Mouse (Mus musculus) left cerebral cortex, postnatal 14 days (tissue): ENCODE measurements around the gene Abcg1. TPM values are rescaled to one million over a fixed set of nuclear protein-coding genes. Genes with fewer than 3 reads are reported as not detected.

Experiments used
- DNase-seq, 2 experiments: peaks; one replicate each; pipeline ENCODE4 v3.0.0; 2021 to 2022; ENCODE audit warnings: low spot score in 2 of 2, mixed read lengths in 1 of 2
- intact Hi-C: fragments of 180-260 bp; cut with DNase I; formaldehyde crosslinking; loops from one replicate; pipeline ENCODE4 v1.15.1; 2025
- total RNA-seq, 2 experiments: library from RNA; stranded (reverse); gene quantifications; 2 replicates each; pipeline ENCODE4 v1.2.3; 2021

Gene Abcg1
- total RNA-seq, 2 experiments from 2014 or later, result 41.6 to 52.7 TPM

GRCm38 (mm10) chr17:31073273-31074052, 16.0 kb downstream of the Abcg1 start:
- intact Hi-C loops, result no loop called here
- DNase-seq, result peak; percentile 81 to 89

GRCm38 (mm10) chr17:31074053-31074590, 16.6 kb downstream of the Abcg1 start:
- intact Hi-C loops, result no loop called here
- DNase-seq, result no peak

- intact Hi-C loops, result no loop called here
- no peak for DNase-seq
Observed at GRCm38 (mm10) chr17:31074666-31075065, 17.2 kb downstream of the Abcg1 start.

- no peak for DNase-seq
- intact Hi-C loops, result no loop called here
Observed at GRCm38 (mm10) chr17:31075471-31075870, 18.0 kb downstream of the Abcg1 start.

- DNase-seq, result no peak
- intact Hi-C loops, result no loop called here
Observed at GRCm38 (mm10) chr17:31077561-31077960, 20.1 kb downstream of the Abcg1 start.

GRCm38 (mm10) chr17:31078581-31078980, 21.1 kb downstream of the Abcg1 start:
- intact Hi-C loops, result no loop called here
- no peak for DNase-seq

GRCm38 (mm10) chr17:31079078-31079840, 21.8 kb downstream of the Abcg1 start:
- intact Hi-C loops, result no loop called here
- no peak for DNase-seq

- intact Hi-C loops, result no loop called here
- DNase-seq, result no peak
Observed at GRCm38 (mm10) chr17:31082296-31083078, 25.0 kb downstream of the Abcg1 start.

GRCm38 (mm10) chr17:31085519-31085918, 28.0 kb downstream of the Abcg1 start:
- intact Hi-C loops, result no loop called here
- DNase-seq, result no peak

- intact Hi-C loops, result no loop called here
- DNase-seq, result no peak
Observed at GRCm38 (mm10) chr17:31086196-31086595, 28.7 kb downstream of the Abcg1 start.

- intact Hi-C loops, result no loop called here
- no peak for DNase-seq
Observed at GRCm38 (mm10) chr17:31088711-31089110, 31.2 kb downstream of the Abcg1 start.

GRCm38 (mm10) chr17:31089848-31090247, 32.4 kb downstream of the Abcg1 start:
- DNase-seq, result no peak
- intact Hi-C loops, result no loop called here

- no peak for DNase-seq
Observed at GRCm38 (mm10) chr17:31091023-31091735, 33.7 kb downstream of the Abcg1 start.

GRCm38 (mm10) chr17:31094781-31095180, 37.3 kb downstream of the Abcg1 start:
- intact Hi-C loops, result no loop called here
- DNase-seq, result no peak

More at GRCm38 (mm10) chr17:31091023-31091735, 33.7 kb downstream of the Abcg1 start:
- intact Hi-C loops, result no loop called here

GRCm38 (mm10) chr17:31095570-31095969, 38.1 kb downstream of the Abcg1 start:
- DNase-seq, result no peak
- intact Hi-C loops, result no loop called here

GRCm38 (mm10) chr17:31096893-31097292, 39.4 kb downstream of the Abcg1 start:
- intact Hi-C loops, result no loop called here
- no peak for DNase-seq

- no peak for DNase-seq
- intact Hi-C loops, result no loop called here
Observed at GRCm38 (mm10) chr17:31098788-31099187, 41.3 kb downstream of the Abcg1 start.

- intact Hi-C loops, result no loop called here
Observed at GRCm38 (mm10) chr17:31103007-31103570, 45.6 kb downstream of the Abcg1 start.

GRCm38 (mm10) chr17:31103823-31104222, 46.3 kb downstream of the Abcg1 start:
- DNase-seq, result no peak
- intact Hi-C loops, result no loop called here

More at GRCm38 (mm10) chr17:31103007-31103570, 45.6 kb downstream of the Abcg1 start:
- no peak for DNase-seq
